Mouse (Mus musculus): ENCODE measurements around the gene Sp2.
A peak's percentile ranks its signal among the peaks of the same experiment; 100 is the strongest.

Sp2 gene

DNA sequence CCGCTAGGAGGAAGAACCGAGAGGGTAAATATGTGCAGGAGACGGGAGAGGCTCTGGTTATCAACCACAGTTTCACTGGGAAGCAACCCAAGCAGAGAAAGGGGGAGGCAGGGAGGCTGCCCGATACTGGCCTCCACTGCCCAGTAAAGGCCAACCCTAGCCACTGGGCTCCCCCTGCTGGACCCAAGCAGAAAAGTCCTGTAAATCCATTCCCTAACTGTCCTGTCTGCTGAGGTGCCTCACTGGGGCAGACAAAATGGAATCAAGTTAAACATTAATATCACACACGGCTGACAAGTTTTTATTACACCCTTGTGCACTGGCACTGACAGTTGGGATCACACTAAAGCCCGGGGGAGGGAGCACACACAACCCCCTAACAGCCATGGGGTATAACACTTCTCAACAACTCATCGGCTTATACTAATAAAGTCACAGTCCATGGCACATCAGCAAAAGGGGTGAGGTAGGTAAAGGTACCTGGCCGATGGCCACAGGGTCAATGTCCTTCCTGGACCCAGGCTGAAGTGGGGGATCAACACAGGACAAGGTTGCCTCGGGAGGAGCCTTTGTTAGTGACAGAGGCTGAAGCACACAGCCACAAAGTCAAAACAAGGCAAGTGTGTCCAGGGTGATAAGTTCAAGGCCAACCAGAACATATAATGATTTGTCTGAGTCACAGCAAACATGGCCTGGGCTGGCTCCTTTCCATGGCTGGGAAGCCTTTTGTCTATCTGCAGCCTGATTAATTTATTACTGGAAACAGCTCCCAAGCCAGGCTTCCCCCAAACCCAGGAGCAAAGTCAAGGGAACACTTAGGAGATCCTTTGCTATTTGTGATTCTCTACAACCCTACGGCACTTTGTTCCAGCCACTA, 45.0 kb downstream of the Sp2 start:
- DNase-seq: peak; percentile 85

DNA sequence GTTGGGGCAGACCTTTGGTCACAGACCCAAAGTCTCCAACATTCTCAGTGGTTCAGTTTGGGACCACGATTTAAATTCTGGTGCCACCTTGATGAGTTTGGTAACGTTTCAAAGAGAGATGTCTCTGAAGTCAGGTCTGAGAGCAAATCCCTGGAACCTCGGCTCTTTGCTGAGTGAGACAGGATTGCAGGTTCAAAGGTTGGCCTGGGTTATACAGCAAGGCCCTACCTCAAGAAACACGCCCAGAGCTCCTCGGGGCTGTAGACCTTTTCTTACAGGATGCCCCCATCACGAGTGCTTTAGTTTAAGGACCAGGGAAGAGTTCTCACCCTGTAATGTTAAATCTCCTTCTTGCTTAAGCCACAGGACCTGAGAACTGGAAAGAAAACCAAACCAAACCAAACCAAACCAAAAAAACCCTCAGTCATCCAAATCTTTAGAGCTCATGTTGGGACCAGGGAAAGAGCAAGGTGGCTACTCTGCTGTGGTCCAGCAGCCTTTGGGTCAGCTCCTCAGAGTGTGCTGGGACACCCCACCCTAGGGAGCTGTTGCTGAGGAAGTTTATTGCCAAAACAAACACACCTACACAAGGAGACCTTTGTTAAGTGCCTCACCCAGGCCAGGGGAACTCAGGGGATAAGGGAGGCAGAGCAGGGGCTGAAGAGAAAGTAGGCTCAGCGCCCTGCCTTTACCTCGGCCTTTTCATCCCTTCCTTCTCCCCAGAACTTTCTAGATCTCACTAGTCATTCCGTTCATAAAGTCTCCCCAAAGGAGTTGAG, 46.7 kb downstream of the Sp2 start:
- peak; percentile 68 for DNase-seq

- DNase-seq: peak; percentile 95
Observed at GRCm38 (mm10) chr11:96934921-96935356, 47.8 kb downstream of the Sp2 start.

GRCm38 (mm10) chr11:96933562-96934276, 49.0 kb downstream of the Sp2 start:
- no peak for DNase-seq

DNA sequence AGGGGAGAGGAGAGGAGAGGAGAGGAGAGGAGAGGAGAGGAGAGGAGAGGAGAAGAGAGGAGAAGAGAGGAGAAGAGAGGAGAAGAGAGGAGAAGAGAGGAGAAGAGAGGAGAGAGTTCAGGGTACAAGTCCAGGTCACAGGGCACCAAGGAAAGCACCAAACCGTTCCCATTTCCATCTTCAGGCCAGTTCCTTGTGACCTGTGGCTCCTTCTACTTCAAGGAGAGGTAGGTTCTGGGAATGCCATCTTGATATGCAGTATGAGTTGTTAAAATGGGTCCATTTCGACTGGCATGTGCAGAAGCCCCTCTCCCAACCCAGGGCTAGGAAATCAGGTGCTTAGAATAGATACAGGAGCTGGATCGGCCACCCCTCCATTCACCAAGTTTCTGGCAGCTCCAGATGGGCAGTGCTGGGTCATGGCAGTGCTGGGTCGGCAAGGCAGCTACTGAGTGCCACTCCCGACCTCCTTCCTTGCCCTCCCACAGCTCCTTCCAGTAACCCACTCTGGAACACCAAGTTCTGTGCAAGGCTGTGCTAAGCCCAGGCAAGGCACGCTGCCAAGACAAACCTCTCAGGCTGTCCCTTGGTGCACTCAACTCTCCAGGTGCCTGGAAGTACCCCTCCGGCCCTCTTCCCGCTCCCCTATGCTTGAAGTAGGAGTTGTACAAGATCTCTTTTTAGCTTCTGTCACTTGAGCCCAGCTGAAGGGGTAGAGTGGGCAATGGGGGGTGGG, 51.3 kb downstream of the Sp2 start:
- DNase-seq: peak; percentile 94

- no peak for DNase-seq
Observed at GRCm38 (mm10) chr11:96929766-96930331, 52.9 kb downstream of the Sp2 start.

- peak; percentile 83 for DNase-seq
Observed at GRCm38 (mm10) chr11:96929096-96929765, 53.5 kb downstream of the Sp2 start.

DNA sequence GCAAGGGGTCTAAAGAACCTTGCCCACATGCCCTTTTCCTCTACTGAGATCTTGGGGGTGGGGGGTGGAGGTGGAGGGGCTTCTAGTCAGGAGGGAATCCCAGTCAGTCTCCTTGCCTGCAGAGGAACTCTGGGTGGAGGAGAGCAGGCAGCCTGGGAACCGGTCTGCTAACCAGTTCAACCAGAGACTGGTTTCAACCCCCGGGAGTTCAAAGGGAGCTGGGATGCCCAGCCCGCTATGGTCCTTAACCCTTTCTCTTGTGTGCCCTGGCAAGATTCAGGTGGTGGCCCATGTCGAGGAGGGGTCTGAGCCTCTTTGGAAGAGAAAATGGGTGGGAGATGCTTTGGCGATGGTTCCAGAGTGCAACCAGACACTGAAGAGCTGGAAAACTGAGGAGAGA, 54.1 kb downstream of the Sp2 start:
- DNase-seq: peak; percentile 50

DNA sequence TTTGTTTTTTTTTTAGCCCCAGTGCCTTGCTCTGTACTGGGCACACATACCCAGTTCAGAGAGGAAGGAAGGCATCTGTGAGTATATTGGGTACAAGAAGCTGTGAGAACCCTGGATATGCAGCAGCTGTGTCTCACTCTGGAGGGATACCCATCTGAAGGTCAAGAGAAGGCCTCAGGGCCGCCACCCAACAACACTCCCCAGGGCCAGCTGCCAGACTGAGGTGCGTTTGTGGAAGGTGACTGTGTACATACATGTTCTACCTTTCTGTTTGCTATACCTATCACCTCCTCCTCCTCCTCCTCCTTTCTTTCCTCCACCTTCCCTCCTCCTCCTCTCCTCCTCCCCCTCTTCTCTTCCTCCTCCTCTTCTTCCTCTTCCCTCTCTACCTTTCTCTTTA, 54.7 kb downstream of the Sp2 start, which contains the start of gene Prr15l:
Gene Prr15l (plus strand): TSS at position 17 of the 400 bp plus-strand sequence.
- peak; percentile 51 for DNase-seq

DNA sequence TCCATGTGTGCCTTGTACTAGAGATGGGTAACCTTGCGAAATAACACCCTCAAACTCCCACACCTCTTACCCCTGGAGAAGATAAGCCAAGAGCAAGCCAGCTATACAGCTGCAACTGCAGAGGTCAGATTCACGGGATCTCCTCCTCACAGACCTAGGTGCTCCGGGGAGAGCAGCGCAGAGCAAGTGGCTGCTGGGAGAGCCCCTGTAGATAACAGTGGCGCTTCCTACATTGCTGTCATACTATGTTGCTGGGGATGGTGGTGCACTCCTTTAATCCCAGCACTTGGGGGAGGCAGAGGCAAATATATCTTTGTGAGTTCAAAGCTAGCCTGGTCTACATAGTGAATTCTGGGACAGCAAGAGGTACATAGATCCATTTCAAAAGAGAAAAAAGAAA, 56.2 kb downstream of the Sp2 start:
- DNase-seq: no peak

GRCm38 (mm10) chr11:96925469-96926148, 57.1 kb downstream of the Sp2 start:
- no peak for DNase-seq

DNA sequence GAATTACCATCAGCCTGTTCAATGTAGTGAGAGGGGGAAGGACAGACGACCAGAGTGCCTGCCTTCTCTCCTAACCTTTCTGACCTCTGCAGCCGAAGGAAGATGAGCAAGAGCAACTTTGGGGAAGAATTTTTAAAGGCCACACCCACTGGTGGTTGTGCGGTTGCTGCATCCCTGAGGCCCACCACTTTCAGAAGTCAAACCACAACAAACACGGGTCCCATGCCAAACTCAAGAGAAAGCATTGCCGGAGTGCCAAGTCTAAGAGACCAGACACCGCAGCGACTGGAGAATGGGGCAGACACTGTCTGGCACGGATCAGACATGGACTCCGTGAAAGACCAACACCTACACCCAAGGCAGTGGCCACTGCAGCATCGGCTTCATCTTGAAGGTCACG, 57.9 kb downstream of the Sp2 start:
- peak; percentile 21 for DNase-seq

GRCm38 (mm10) chr11:96919003-96919402, 63.8 kb downstream of the Sp2 start:
- DNase-seq: peak; percentile 65

- no peak for DNase-seq
Observed at GRCm38 (mm10) chr11:96917415-96917814, 65.3 kb downstream of the Sp2 start.

DNA sequence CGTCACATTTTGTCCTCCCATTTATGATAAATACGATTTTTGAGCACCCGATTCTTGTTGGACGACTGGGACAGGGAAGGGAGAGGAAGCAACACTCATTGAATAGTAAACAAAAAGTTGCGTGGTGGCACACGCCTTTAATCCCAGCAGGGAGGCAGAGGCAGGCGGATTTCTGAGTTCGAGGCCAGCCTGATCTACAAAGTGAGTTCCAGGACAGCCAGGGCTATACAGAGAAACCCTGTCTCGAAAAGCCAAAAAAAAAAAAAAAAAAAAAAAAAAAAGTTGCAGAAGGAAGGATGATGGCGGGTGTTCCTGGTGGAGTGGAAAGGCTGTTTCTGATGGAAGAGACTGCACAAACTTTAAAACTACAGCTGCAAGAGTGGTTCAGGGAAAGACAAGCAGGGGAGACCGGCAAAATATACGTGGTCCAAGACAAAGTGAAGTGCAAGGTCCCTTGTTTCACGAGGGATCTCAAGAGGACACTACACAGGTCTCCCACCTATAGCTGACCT, 65.8 kb downstream of the Sp2 start:
- DNase-seq: no peak

- DNase-seq: peak; percentile 100
Observed at GRCm38 (mm10) chr11:96916044-96916884, 66.5 kb downstream of the Sp2 start, which contains the start of gene Cdk5rap3. Gene Cdk5rap3, minus strand, starts transcription at chr11:96916496.

DNA sequence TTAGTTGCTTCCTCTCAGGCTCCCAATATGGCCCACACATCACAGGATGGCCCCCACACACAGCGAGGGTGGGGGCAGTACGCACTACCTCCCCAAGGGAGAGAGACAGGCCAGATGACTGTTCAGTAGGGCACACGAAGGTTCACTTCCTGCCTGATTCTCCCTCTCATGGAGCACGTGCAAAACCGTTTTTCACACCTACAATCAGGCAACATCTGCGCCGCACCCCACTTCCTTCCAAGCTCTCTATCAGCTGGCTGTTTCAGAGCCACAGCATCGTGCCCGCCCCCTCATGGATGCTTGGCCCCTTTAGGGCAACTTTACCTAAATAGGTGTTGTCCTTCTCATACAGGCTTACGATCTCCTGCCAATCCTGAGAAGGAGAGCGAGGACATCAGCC, 70.1 kb downstream of the Sp2 start:
- no peak for DNase-seq

GRCm38 (mm10) chr11:96910003-96910402, 72.8 kb downstream of the Sp2 start:
- DNase-seq: peak; percentile 89

- no peak for DNase-seq
Observed at GRCm38 (mm10) chr11:96908594-96908993, 74.2 kb downstream of the Sp2 start.

All from lung, postnatal 36 days (tissue).